Mouse (Mus musculus): ENCODE data around the gene Tmem254c. TPM values are rescaled to one million over a fixed set of nuclear protein-coding genes. Genes with fewer than 3 reads are reported as not detected.
"Not testable (repeated sequence)": the region's sequence is repeated elsewhere in the genome, so short reads cannot be mapped to it uniquely, and the experiment has no call there.

Gene Tmem254c
- polyA plus RNA-seq, 1 experiment from 2014 or later, result 21.7 TPM

DNA sequence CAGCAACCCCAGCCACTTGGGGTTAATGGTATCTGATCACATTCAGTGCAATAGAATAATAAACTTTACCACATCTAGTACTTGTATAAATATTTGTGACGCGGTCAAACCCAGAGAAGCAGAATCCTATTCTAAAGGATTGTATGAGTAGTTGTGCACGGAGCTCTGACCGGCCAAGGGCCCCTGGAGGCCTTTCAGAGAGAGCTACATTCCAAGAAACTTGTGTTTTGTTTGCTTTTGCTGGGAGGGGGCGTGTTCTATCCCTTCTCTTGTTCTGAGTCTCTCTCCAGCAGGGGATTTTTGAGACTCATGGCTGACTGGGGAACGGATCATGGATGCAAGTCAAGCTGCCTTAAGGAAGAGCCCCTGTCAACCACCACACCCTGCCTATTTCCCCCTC is 31.7 kb downstream of the Tmem254c start:
- H3K4me1 ChIP-seq (replicated peaks); H3K9me3 ChIP-seq; H3K36me3 ChIP-seq; ATAC-seq (ENCODE audit: insufficient number of reproducible peaks, insufficient read depth, low FRiP score, low TSS enrichment, low read depth); H3K9ac ChIP-seq (replicated peaks); H3K27ac ChIP-seq; H3K27me3 ChIP-seq; H3K4me3 ChIP-seq (replicated peaks); H3K4me2 ChIP-seq: not testable (repeated sequence)
- no CpG with 5 or more reads among the region's 6 CpGs for WGBS

DNA sequence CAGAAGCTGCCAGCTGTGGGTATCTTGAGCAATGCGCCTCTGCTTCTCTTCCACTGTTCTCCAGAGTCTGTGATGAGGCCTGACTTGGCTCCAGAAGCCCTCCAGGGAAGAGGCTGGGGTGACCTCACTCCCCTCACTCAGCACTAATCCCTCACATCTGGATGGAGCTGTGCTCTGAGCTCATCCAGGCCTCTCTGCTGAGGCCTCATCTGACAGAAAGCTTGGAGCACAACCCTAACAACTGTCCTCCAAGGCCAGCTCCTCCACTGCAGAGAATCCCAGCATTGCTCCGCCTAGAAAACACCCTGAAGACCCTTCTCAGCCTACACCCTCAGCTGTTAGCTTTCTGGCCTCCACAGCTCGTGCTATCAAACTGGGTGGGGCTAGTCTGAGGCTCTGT is 32.8 kb downstream of the Tmem254c start:
- WGBS, result no CpG with 5 or more reads among the region's 3 CpGs
- not testable (repeated sequence) for H3K4me3 ChIP-seq (replicated peaks); H3K9ac ChIP-seq (replicated peaks); H3K27ac ChIP-seq; H3K27me3 ChIP-seq; H3K9me3 ChIP-seq; H3K36me3 ChIP-seq; H3K4me1 ChIP-seq (replicated peaks); H3K4me2 ChIP-seq; ATAC-seq (ENCODE audit: insufficient number of reproducible peaks, insufficient read depth, low FRiP score, low TSS enrichment, low read depth)

DNA sequence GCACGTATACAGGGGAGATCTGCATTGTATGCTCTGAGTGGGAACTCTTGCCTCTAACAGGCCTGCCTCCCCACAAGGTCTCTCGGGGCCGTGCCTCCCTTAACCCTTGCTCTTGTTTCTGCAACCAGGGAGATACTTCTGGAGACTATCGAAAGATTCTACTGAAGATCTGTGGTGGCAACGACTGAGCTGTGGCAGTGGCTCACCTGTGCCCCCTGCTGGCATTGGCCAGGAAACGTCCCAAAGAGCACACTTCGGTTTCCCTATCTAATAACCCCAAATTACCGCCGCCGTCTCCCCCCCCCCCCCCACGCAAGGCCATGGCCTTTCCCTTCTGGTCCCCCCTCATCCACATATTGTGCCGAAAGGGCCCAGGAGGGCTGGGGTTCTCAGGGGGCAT is 41.5 kb downstream of the Tmem254c start:
- H3K9me3 ChIP-seq; H3K27ac ChIP-seq; H3K4me2 ChIP-seq; H3K27me3 ChIP-seq; ATAC-seq (ENCODE audit: insufficient number of reproducible peaks, insufficient read depth, low FRiP score, low TSS enrichment, low read depth); H3K4me3 ChIP-seq (replicated peaks); H3K9ac ChIP-seq (replicated peaks); H3K36me3 ChIP-seq; H3K4me1 ChIP-seq (replicated peaks): not testable (repeated sequence)
- no CpG with 5 or more reads among the region's 12 CpGs for WGBS

DNA sequence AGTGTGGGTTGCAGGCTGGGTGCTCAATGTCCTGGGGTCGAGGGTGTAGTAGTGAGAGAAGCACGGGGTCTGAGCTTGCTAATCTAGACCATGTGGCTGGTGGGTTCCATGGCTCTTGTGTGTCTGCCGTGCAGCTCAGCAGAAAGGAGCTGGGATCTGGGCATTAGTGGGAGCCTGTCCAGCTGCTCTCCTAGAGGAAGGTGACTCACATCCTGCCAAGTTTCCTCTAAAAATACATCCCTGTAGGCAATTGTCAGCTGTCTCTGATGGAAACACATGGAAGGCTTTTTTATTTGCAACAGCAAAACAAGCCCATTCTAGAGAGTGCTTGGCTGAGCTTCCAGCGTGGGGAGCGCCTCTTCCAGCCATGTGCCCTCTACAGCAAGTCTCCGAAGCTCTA is 44.3 kb downstream of the Tmem254c start:
- H3K4me3 ChIP-seq (replicated peaks); H3K27me3 ChIP-seq; H3K9ac ChIP-seq (replicated peaks); ATAC-seq (ENCODE audit: insufficient number of reproducible peaks, insufficient read depth, low FRiP score, low TSS enrichment, low read depth); H3K36me3 ChIP-seq; H3K4me2 ChIP-seq; H3K9me3 ChIP-seq; H3K27ac ChIP-seq; H3K4me1 ChIP-seq (replicated peaks): not testable (repeated sequence)
- no CpG with 5 or more reads among the region's 6 CpGs for WGBS

DNA sequence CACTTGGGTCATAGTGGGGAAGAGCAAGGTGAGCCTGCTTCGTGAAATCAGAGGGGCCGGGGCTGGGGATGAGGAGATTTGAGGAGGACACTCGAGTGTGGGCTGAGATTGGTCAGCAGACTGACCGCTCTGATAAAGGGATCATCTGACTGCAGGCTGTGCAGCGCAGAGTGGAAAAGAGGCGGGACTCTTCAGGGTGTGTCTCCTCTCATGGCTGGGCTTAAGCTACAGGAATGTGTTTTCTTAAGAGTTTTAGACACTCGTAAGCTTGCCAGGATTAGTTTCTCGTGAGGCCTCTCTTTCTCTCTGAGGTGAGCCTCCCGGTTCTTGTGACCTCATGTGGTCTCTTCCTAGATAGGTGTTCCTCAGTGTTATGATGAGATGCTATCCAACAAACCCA is 45.6 kb downstream of the Tmem254c start:
- not testable (repeated sequence) for H3K27me3 ChIP-seq; H3K27ac ChIP-seq; H3K9me3 ChIP-seq; H3K4me2 ChIP-seq; ATAC-seq (ENCODE audit: insufficient number of reproducible peaks, insufficient read depth, low FRiP score, low TSS enrichment, low read depth); H3K9ac ChIP-seq (replicated peaks); H3K4me1 ChIP-seq (replicated peaks); H3K4me3 ChIP-seq (replicated peaks); H3K36me3 ChIP-seq
- WGBS, result no CpG with 5 or more reads among the region's 9 CpGs

DNA sequence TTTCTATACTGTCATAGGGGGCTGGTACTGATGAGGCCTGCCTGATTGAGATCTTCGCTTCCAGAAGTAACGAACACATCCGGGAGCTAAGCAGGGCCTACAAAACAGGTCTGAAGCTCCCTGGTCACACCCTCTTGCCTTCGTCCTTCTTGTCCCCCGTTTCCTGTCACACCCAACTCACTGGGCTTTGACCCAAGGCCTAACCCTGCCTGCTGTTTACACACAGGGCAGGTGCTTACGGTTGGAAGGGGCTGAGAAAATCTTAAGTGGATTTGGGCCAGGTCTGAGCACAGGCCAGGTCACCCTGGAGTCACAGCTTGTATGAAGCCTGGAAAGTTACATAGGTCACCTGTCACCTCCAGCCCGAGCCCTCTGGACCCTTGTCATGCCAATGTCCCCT is 50.7 kb downstream of the Tmem254c start:
- not testable (repeated sequence) for H3K4me2 ChIP-seq; H3K9me3 ChIP-seq; H3K36me3 ChIP-seq; H3K9ac ChIP-seq (replicated peaks); H3K4me3 ChIP-seq (replicated peaks); ATAC-seq (ENCODE audit: insufficient number of reproducible peaks, insufficient read depth, low FRiP score, low TSS enrichment, low read depth); H3K27me3 ChIP-seq; H3K4me1 ChIP-seq (replicated peaks); H3K27ac ChIP-seq
- no CpG with 5 or more reads among the region's 7 CpGs for WGBS

Other genes with a start within 250 kb of the Tmem254c start
- gene Anxa11, start 225.2 kb downstream of the Tmem254c start, polyA plus RNA-seq (2016; fragmentation: Nextera tagmentation; extraction: Ambion mirVana), result 6.2 and 7.0 TPM in 2 replicates
- gene Plac9a, start 164.3 kb downstream of the Tmem254c start, polyA plus RNA-seq (2016; fragmentation: Nextera tagmentation; extraction: Ambion mirVana), result not detected in 2 replicates
- 1.7 and 4.1 TPM in 2 replicates for gene Tmem254a, start 139.7 kb downstream of the Tmem254c start, polyA plus RNA-seq (2016; fragmentation: Nextera tagmentation; extraction: Ambion mirVana)
- not detected in 2 replicates for gene Cphx1, start 129.1 kb downstream of the Tmem254c start, polyA plus RNA-seq (2016; fragmentation: Nextera tagmentation; extraction: Ambion mirVana)
- 2.7 and 3.3 TPM in 2 replicates for gene Duxbl1, start 88.8 kb downstream of the Tmem254c start, polyA plus RNA-seq (2016; fragmentation: Nextera tagmentation; extraction: Ambion mirVana)
- gene Gm9780, start 24.6 kb downstream of the Tmem254c start, polyA plus RNA-seq (2016; fragmentation: Nextera tagmentation; extraction: Ambion mirVana), result 1.7 TPM in 1 of 2 replicates, not detected in the other
- gene Cphx2, start 14.2 kb upstream of the Tmem254c start, polyA plus RNA-seq (2016; fragmentation: Nextera tagmentation; extraction: Ambion mirVana), result not detected in 2 replicates
- gene Cphx3, start 14.9 kb upstream of the Tmem254c start, polyA plus RNA-seq (2016; fragmentation: Nextera tagmentation; extraction: Ambion mirVana), result not detected in 2 replicates
- gene Duxbl2, start 51.0 kb upstream of the Tmem254c start, polyA plus RNA-seq (2016; fragmentation: Nextera tagmentation; extraction: Ambion mirVana), result 3.9 TPM in 1 of 2 replicates, not detected in the other
- 2.0 and 3.0 TPM in 2 replicates for gene Plac9b, start 115.1 kb upstream of the Tmem254c start, polyA plus RNA-seq (2016; fragmentation: Nextera tagmentation; extraction: Ambion mirVana)
- gene Tmem254b, start 139.7 kb upstream of the Tmem254c start, polyA plus RNA-seq (2016; fragmentation: Nextera tagmentation; extraction: Ambion mirVana), result 22.5 and 24.0 TPM in 2 replicates
- gene Duxbl3, start 190.6 kb upstream of the Tmem254c start, polyA plus RNA-seq (2016; fragmentation: Nextera tagmentation; extraction: Ambion mirVana), result 1.6 and 4.0 TPM in 2 replicates